Mouse (Mus musculus) stomach, postnatal 0 days (tissue): ENCODE results near the gene Vmn2r13.
"Not testable (repeated sequence)": the region's sequence is repeated elsewhere in the genome, so short reads cannot be mapped to it uniquely, and the experiment has no call there.

Experiments
- CTCF ChIP-seq: IDR thresholded peaks from 2 replicates; pipeline ENCODE4 v1.5.1; 2016; ENCODE audit warnings: antibody characterized with exemption, low read depth, mild to moderate bottlenecking, moderate library complexity
- EP300 ChIP-seq: optimal IDR thresholded peaks from 2 replicates; pipeline ENCODE3; 2016; ENCODE audit warnings: antibody characterized with exemption

DNA sequence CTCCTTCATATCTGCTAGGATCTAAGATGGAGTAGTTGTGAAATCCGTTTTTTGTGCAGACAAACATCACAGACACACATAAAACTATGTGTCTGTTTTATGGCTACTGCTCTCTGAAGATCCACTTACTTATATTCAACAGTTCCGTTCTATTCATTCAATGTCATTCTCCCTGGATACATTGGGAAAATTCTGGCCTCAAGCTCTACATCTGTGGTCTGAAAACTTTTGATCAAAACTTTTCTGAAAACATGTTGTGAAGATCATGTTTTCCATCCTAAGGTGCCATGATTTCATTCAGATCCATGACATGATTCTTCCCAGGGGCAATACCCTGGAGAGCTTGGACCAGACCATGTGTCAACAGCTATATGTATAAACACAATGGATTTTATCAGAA lies at the start of gene Vmn2r13:
- not testable (repeated sequence) for TF ChIP-seq CTCF, EP300
